10 mouse cellular contexts compared by ENCODE assay signal in the genomic region with DNA sequence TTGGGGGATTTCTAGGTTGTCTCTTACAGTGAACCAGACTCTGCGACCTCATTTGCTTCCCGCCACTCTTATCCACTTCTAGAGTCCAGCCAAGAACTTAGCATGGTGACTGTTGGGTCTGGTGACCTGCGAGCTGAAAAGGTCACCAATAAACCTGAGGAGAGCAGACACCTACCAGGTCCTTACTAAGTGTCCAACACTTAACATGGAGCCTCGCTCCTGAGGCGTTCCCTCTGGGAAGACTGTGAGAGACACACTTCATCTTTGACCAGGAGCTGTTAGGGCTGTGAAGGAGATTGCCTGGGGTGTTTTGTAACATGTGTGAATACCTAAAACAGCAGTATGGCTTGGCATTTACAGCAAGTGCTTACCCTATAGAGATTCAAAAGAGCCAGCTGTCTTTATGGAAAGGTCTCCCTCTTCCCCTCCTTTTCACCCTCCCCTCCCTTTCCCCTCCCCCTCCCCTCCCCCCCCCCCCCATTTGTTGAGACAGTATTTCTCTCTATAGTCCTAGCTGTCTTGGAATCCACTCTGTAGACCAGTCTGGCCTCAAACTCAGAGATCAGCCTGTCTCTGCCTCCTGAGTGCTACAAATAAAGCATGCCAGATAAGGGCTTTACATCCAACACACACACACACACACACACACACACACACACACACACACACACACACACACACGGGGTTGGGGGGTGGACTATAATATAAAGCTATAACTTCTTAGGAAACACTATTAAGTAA. TPM values are rescaled to one million over a fixed set of nuclear protein-coding genes. Genes with fewer than 3 reads are reported as not detected.
DNase-seq lines count a peak whose midpoint lies in the region; ATAC-seq lines count a peak whose summit lies in the region.
"Had no signal": no experiment of that assay in that cellular context is flagged by ENCODE, and none has a peak within 500 bp of the region (broad histone marks: within the 10 kb centered on the region; RNA-seq: fewer than 3 reads in every experiment).

No protein-coding gene starts in this region.

- 79% methylated on average over 6 of the region's 6 CpGs for WGBS in midbrain, embryonic 11.5 days
- WGBS in midbrain, embryonic 10.5 days, result 86% methylated on average over 6 of the region's 6 CpGs
- 85% methylated on average over 6 of the region's 6 CpGs for whole genome bisulfite sequencing in hindbrain, embryonic 15.5 days
- WGBS in neural tube, embryonic 15.5 days, result 88% methylated on average over 6 of the region's 6 CpGs

- H3K27ac ChIP-seq in midbrain, embryonic 11.5 days (ENCODE audit: low read depth, low read length), result no peak overlapping the region
- no peak overlapping the region for H3K27ac ChIP-seq in midbrain, embryonic 10.5 days (replicated peaks)
- H3K27ac ChIP-seq in hindbrain, embryonic 15.5 days (replicated peaks), result no peak overlapping the region
- no peak overlapping the region for H3K27ac ChIP-seq in neural tube, embryonic 15.5 days (replicated peaks)
- H3K27ac ChIP-seq: liver, embryonic 14.5 days had no signal

- H3K36me3 ChIP-seq in midbrain, embryonic 11.5 days (ENCODE audit: control insufficient read depth, insufficient read depth, low read length), result no peaks in the 10 kb centered on the region
- H3K36me3 ChIP-seq in midbrain, embryonic 10.5 days, result no peaks in the 10 kb centered on the region
- no peaks in the 10 kb centered on the region for H3K36me3 ChIP-seq in hindbrain, embryonic 15.5 days
- H3K36me3 ChIP-seq in neural tube, embryonic 15.5 days, result no peaks in the 10 kb centered on the region

- H3K4me2 ChIP-seq in midbrain, embryonic 11.5 days, result no peak overlapping the region
- H3K4me2 ChIP-seq in hindbrain, embryonic 15.5 days, result no peak overlapping the region
- no peak overlapping the region for H3K4me2 ChIP-seq in neural tube, embryonic 15.5 days

- DNase-seq in heart, adult 11 months, result peak; percentile 87
- DNase-seq in heart, adult 9 months (ENCODE audit: low spot score in 2 of 2), result no peak
- DNase-seq in midbrain, embryonic 11.5 days (ENCODE audit: low spot score, missing footprints), result peak; percentile 84
- DNase-seq in midbrain, embryonic 10.5 days (ENCODE audit: low spot score), result no peak
- no peak for DNase-seq in frontal cortex, postnatal 14 days (ENCODE audit: low spot score in 2 of 2)
- DNase-seq in adrenal gland, adult 8-10 months, result no peak
- DNase-seq: thymus, adult 18-20 months had no signal

- H3K9me3 ChIP-seq in midbrain, embryonic 11.5 days (ENCODE audit: control insufficient read depth, low read length), result no peaks in the 10 kb centered on the region
- H3K9me3 ChIP-seq in midbrain, embryonic 10.5 days (replicated peaks), result no peaks in the 10 kb centered on the region
- no peaks in the 10 kb centered on the region for H3K9me3 ChIP-seq in hindbrain, embryonic 15.5 days
- H3K9me3 ChIP-seq in neural tube, embryonic 15.5 days (replicated peaks), result no peaks in the 10 kb centered on the region

- no peak overlapping the region for H3K4me3 ChIP-seq in midbrain, embryonic 11.5 days (ENCODE audit: low read depth, low read length)
- H3K4me3 ChIP-seq in midbrain, embryonic 10.5 days, result no peak overlapping the region
- H3K4me3 ChIP-seq in hindbrain, embryonic 15.5 days, result no peak overlapping the region
- no peak overlapping the region for H3K4me3 ChIP-seq in neural tube, embryonic 15.5 days (replicated peaks)

- no peak overlapping the region for H3K9ac ChIP-seq in midbrain, embryonic 11.5 days (ENCODE audit: low read length)
- H3K9ac ChIP-seq in hindbrain, embryonic 15.5 days, result no peak overlapping the region
- H3K9ac ChIP-seq in neural tube, embryonic 15.5 days (replicated peaks), result no peak overlapping the region
- H3K9ac ChIP-seq: liver, embryonic 14.5 days had no signal

- 0 out of 2 replicates have a peak, but pooled peaks have one; percentile 17 for ATAC-seq in midbrain, embryonic 11.5 days (ENCODE audit: low FRiP score)
- peak; percentile 20; the same call in 1 of the 2 replicates for ATAC-seq in hindbrain, embryonic 15.5 days (ENCODE audit: low FRiP score, low read depth)
- 0 out of 2 replicates have a peak, but pooled peaks have one; percentile 20 for ATAC-seq in neural tube, embryonic 15.5 days (ENCODE audit: low FRiP score)

- H3K4me1 ChIP-seq in midbrain, embryonic 11.5 days (ENCODE audit: control insufficient read depth, insufficient read depth, low read length), result peaks cover 3% of the 10 kb centered on the region; the same call in 1 of the 2 replicates
- peaks cover 12% of the 10 kb centered on the region for H3K4me1 ChIP-seq in midbrain, embryonic 10.5 days
- H3K4me1 ChIP-seq in hindbrain, embryonic 15.5 days (replicated peaks), result peaks cover 13% of the 10 kb centered on the region
- peaks cover 9% of the 10 kb centered on the region for H3K4me1 ChIP-seq in neural tube, embryonic 15.5 days

- H3K27me3 ChIP-seq in midbrain, embryonic 11.5 days (ENCODE audit: control insufficient read depth, insufficient read depth, low read length), result no peaks in the 10 kb centered on the region; the same call in 1 of the 2 replicates
- H3K27me3 ChIP-seq in midbrain, embryonic 10.5 days (ENCODE audit: low read depth, poor library complexity, severe bottlenecking), result no peaks in the 10 kb centered on the region; the same call in 1 of the 2 replicates
- no peaks in the 10 kb centered on the region for H3K27me3 ChIP-seq in hindbrain, embryonic 15.5 days
- no peaks in the 10 kb centered on the region for H3K27me3 ChIP-seq in neural tube, embryonic 15.5 days (replicated peaks)

RNA-seq across cellular contexts. Expression of a gene that starts 7.3 kb away (rescaled TPM):
- 128 and 137 TPM in 2 replicates for polyA plus RNA-seq in midbrain, embryonic 11.5 days (2014; fragmentation: Nextera tagmentation; extraction: Ambion mirVana)
- polyA plus RNA-seq in midbrain, embryonic 10.5 days (2016; fragmentation: Nextera tagmentation; extraction: Ambion mirVana), result 81.7 and 116 TPM in 2 replicates
- polyA plus RNA-seq in hindbrain, embryonic 15.5 days (2015; fragmentation: Nextera tagmentation; extraction: Ambion mirVana), result 139 and 145 TPM in 2 replicates
- 108 and 137 TPM in 2 replicates for polyA plus RNA-seq in neural tube, embryonic 15.5 days (2015; fragmentation: Nextera tagmentation; extraction: Ambion mirVana)
- 10 to 100 TPM; 42.9 to 87.2 (median 60.4) TPM for total RNA-seq in adrenal gland, adult 8-10 months (2022)

Comparison
In these comparisons a context has a peak if more than half of its experiments do, and no peak if none do; other contexts are left out.
1. DNase-seq: peak in heart, adult 11 months (single experiment) and midbrain, embryonic 11.5 days (single experiment); none in heart, adult 9 months (0 of 2), midbrain, embryonic 10.5 days (single experiment), frontal cortex, postnatal 14 days (0 of 2) and adrenal gland, adult 8-10 months (single experiment).
2. Peak in every context shown above with its lines, with median percentiles within 50 percentile points of each other: ATAC-seq.